Mouse (Mus musculus) midbrain, embryonic 13.5 days (tissue): ENCODE measurements around the gene Pagr1a. TPM values are rescaled to one million over a fixed set of nuclear protein-coding genes. Genes with fewer than 3 reads are reported as not detected.

Experiments used
- ATAC-seq: fragments of 200-750 bp; cut with Nextera tagmentation; 2 replicates; pipeline ENCODE4 v1.8.0; 2017; ENCODE audit warnings: mild to moderate bottlenecking, moderate TSS enrichment, moderate library complexity
- H3K27ac ChIP-seq: fragments of 300-500 bp; sonication (generic); 2 replicates; pipeline ENCODE4 v1.5.1; 2015; ENCODE audit warnings: inconsistent platforms, mild to moderate bottlenecking, moderate library complexity
- H3K27me3 ChIP-seq: fragments of 300-500 bp; sonication (generic); 2 replicates; pipeline ENCODE4 v1.6.1; 2015; ENCODE audit warnings: mild to moderate bottlenecking, inconsistent platforms
- H3K36me3 ChIP-seq: fragments of 300-500 bp; sonication (generic); 2 replicates; pipeline ENCODE4 v1.6.1; 2015; ENCODE audit warnings: mild to moderate bottlenecking, inconsistent platforms
- H3K4me1 ChIP-seq: fragments of 300-500 bp; sonication (generic); replicated peaks from 2 replicates; pipeline ENCODE4 v1.6.1; 2015; ENCODE audit warnings: inconsistent platforms
- H3K4me2 ChIP-seq: fragments of 300-500 bp; sonication (generic); replicated peaks from 2 replicates; pipeline ENCODE4 v1.6.1; 2015; ENCODE audit warnings: moderate library complexity, mild to moderate bottlenecking, inconsistent platforms
- H3K4me3 ChIP-seq: fragments of 300-500 bp; sonication (generic); replicated peaks from 2 replicates; pipeline ENCODE4 v1.5.1; 2015; ENCODE audit warnings: mild to moderate bottlenecking, inconsistent platforms
- H3K9ac ChIP-seq: fragments of 300-500 bp; sonication (generic); replicated peaks from 2 replicates; pipeline ENCODE4 v1.6.1; 2015; ENCODE audit warnings: mild to moderate bottlenecking, inconsistent platforms
- H3K9me3 ChIP-seq: fragments of 300-500 bp; sonication (generic); 2 replicates; pipeline ENCODE4 v1.6.1; 2016; ENCODE audit warnings: mild to moderate bottlenecking, inconsistent platforms
- WGBS: fragments of 180-500 bp; shearing (Covaris S2); methylation state at CpG from one replicate; pipeline ENCODE4 v1.1.7; 2015; 5-methylcytosine and 5-hydroxymethylcytosine counted together
- polyA plus RNA-seq: library from polyadenylated mRNA; unstranded; fragments of >200 nt; fragmentation: Nextera tagmentation; extraction: Ambion mirVana; gene quantifications from 2 replicates; pipeline ENCODE4 v1.2.1, GENCODE M21; 2015

Pagr1a gene
- polyA plus RNA-seq, 1 experiment from 2014 or later = 39.8 TPM

GRCm38 (mm10) chr7:127025556-127026160, 8.5 kb upstream of the Pagr1a start:
- peaks cover 58% of the 10 kb centered on the region for H3K4me1 ChIP-seq
- no peaks in the 10 kb centered on the region for H3K27me3 ChIP-seq
- H3K4me3 ChIP-seq = peak overlapping the region; percentile 96
- peaks cover 27% of the 10 kb centered on the region for H3K36me3 ChIP-seq
- no peaks in the 10 kb centered on the region for H3K9me3 ChIP-seq
- H3K4me2 ChIP-seq = peak overlapping the region; percentile 96
- H3K27ac ChIP-seq = peak overlapping the region; percentile 100
- H3K9ac ChIP-seq = peak overlapping the region; percentile 100
- under 1% methylated on average over 60 of the region's 65 CpGs for WGBS
- peak; percentile 5; the same call in 1 of the 2 replicates for ATAC-seq

GRCm38 (mm10) chr7:127024755-127025555, 7.8 kb upstream of the Pagr1a start:
- H3K4me1 ChIP-seq = peaks cover 65% of the 10 kb centered on the region
- H3K9ac ChIP-seq = peak overlapping the region; percentile 100
- peak overlapping the region; percentile 96 for H3K4me3 ChIP-seq
- no peaks in the 10 kb centered on the region for H3K9me3 ChIP-seq
- H3K27ac ChIP-seq = peak overlapping the region; percentile 100
- ATAC-seq = peak; percentile 47
- H3K4me2 ChIP-seq = peak overlapping the region; percentile 96
- H3K27me3 ChIP-seq = no peaks in the 10 kb centered on the region
- H3K36me3 ChIP-seq = peaks cover 27% of the 10 kb centered on the region
- WGBS = under 1% methylated on average over 30 of the region's 30 CpGs

GRCm38 (mm10) chr7:127023896-127024690, 6.9 kb upstream of the Pagr1a start:
- no peak for ATAC-seq
- peaks cover 74% of the 10 kb centered on the region for H3K4me1 ChIP-seq
- no peaks in the 10 kb centered on the region for H3K27me3 ChIP-seq
- peaks cover 27% of the 10 kb centered on the region for H3K36me3 ChIP-seq
- H3K9me3 ChIP-seq = no peaks in the 10 kb centered on the region
- H3K4me2 ChIP-seq = peak overlapping the region; percentile 96
- peak overlapping the region; percentile 100 for H3K27ac ChIP-seq
- H3K4me3 ChIP-seq = peak overlapping the region; percentile 96
- WGBS = 20% methylated on average over 19 of the region's 19 CpGs
- H3K9ac ChIP-seq = peak overlapping the region; percentile 100

- no peaks in the 10 kb centered on the region for H3K9me3 ChIP-seq
- peaks cover 27% of the 10 kb centered on the region for H3K36me3 ChIP-seq
- ATAC-seq = no peak
- peaks cover 77% of the 10 kb centered on the region for H3K4me1 ChIP-seq
- peak overlapping the region; percentile 100 for H3K9ac ChIP-seq
- H3K27ac ChIP-seq = peak overlapping the region; percentile 100
- H3K27me3 ChIP-seq = no peaks in the 10 kb centered on the region
- WGBS = 74% methylated on average over 13 of the region's 13 CpGs
- H3K4me2 ChIP-seq = peak overlapping the region; percentile 96
- H3K4me3 ChIP-seq = peak overlapping the region; percentile 96
Measured at GRCm38 (mm10) chr7:127023272-127023691, 6.1 kb upstream of the Pagr1a start.

- peak overlapping the region; percentile 100; the same call in 1 of the 2 replicates for H3K27ac ChIP-seq
- no peaks in the 10 kb centered on the region for H3K27me3 ChIP-seq
- peak overlapping the region; percentile 100 for H3K9ac ChIP-seq
- peaks cover 77% of the 10 kb centered on the region for H3K4me1 ChIP-seq
- H3K4me2 ChIP-seq = peak overlapping the region; percentile 96
- no peaks in the 10 kb centered on the region for H3K9me3 ChIP-seq
- ATAC-seq = no peak
- H3K36me3 ChIP-seq = peaks cover 27% of the 10 kb centered on the region
- peak overlapping the region; percentile 96 for H3K4me3 ChIP-seq
- WGBS = 68% methylated on average over 5 of the region's 7 CpGs
Measured at GRCm38 (mm10) chr7:127022528-127023271, 5.5 kb upstream of the Pagr1a start.

GRCm38 (mm10) chr7:127021563-127022527, 4.7 kb upstream of the Pagr1a start:
- Histone ChIP-seq H3K27ac (peak overlapping the region; percentile 100), H3K36me3 (peaks cover 27% of the 10 kb centered on the region), H3K4me2 (peak overlapping the region; percentile 96), H3K27me3 (no peaks in the 10 kb centered on the region), H3K4me1 (peaks cover 77% of the 10 kb centered on the region), H3K9me3 (no peaks in the 10 kb centered on the region), H3K4me3 (peak overlapping the region; percentile 56), H3K9ac (peak overlapping the region; percentile 100)
- ATAC-seq = no peak
- 38% methylated on average over 5 of the region's 5 CpGs for WGBS

- H3K36me3 ChIP-seq = peaks cover 27% of the 10 kb centered on the region
- H3K4me1 ChIP-seq = peaks cover 80% of the 10 kb centered on the region
- peak; percentile 7 for ATAC-seq
- peak within 1 kb of the TSS; percentile 56 for H3K4me3 ChIP-seq
- H3K9ac ChIP-seq = peak within 1 kb of the TSS; percentile 84
- H3K4me2 ChIP-seq = peak within 1 kb of the TSS; percentile 85
- H3K27me3 ChIP-seq = no peaks in the 10 kb centered on the region
- H3K27ac ChIP-seq = peak within 1 kb of the TSS; percentile 100
- under 1% methylated on average over 33 of the region's 37 CpGs for WGBS
- H3K9me3 ChIP-seq = no peaks in the 10 kb centered on the region
Measured at GRCm38 (mm10) chr7:127020901-127021562, 3.9 kb upstream of the Pagr1a start, which contains the start of the genes Gm42742 and Prrt2. Gm42742 (minus strand) TSS chr7:127021097. Prrt2 (minus strand) TSS chr7:127021211.

GRCm38 (mm10) chr7:127020491-127020890, 3.3 kb upstream of the Pagr1a start:
- peak overlapping the region; percentile 100 for H3K27ac ChIP-seq
- H3K9me3 ChIP-seq = no peaks in the 10 kb centered on the region
- peak overlapping the region; percentile 85 for H3K4me2 ChIP-seq
- H3K9ac ChIP-seq = peak overlapping the region; percentile 84
- H3K4me3 ChIP-seq = peak overlapping the region; percentile 56
- peaks cover 85% of the 10 kb centered on the region for H3K4me1 ChIP-seq
- no peaks in the 10 kb centered on the region for H3K27me3 ChIP-seq
- ATAC-seq = no peak
- WGBS = 26% methylated on average over 5 of the region's 5 CpGs
- peaks cover 30% of the 10 kb centered on the region for H3K36me3 ChIP-seq

- Histone ChIP-seq H3K36me3 (peaks cover 34% of the 10 kb centered on the region), H3K4me3 (peak overlapping the region; percentile 56), H3K27ac (peak overlapping the region; percentile 100; the same call in 1 of the 2 replicates), H3K9me3 (no peaks in the 10 kb centered on the region), H3K9ac (peak overlapping the region; percentile 84), H3K27me3 (no peaks in the 10 kb centered on the region), H3K4me2 (peak overlapping the region; percentile 85), H3K4me1 (peaks cover 88% of the 10 kb centered on the region)
- no peak for ATAC-seq
- WGBS = 60% methylated on average over 3 of the region's 3 CpGs
Measured at GRCm38 (mm10) chr7:127020031-127020430, 2.9 kb upstream of the Pagr1a start.
